Mouse (Mus musculus) kidney, adult 2 months (tissue): ENCODE data around the gene Car5a.

Source experiments
- CTCF ChIP-seq: fragments of 200-500 bp; conservative IDR thresholded peaks from 2 replicates; pipeline ENCODE4 v1.5.1; 2011; ENCODE audit warnings: low read depth, mild to moderate bottlenecking, control low read depth, low read length, moderate library complexity, mixed read lengths; ENCODE audit not compliant: insufficient read depth, insufficient read length
- POLR2A ChIP-seq: fragments of 200-500 bp; IDR thresholded peaks from one replicate; pipeline ENCODE4 v1.6.1; 2011; ENCODE audit warnings: low read depth, low read length, control low read depth

DNA sequence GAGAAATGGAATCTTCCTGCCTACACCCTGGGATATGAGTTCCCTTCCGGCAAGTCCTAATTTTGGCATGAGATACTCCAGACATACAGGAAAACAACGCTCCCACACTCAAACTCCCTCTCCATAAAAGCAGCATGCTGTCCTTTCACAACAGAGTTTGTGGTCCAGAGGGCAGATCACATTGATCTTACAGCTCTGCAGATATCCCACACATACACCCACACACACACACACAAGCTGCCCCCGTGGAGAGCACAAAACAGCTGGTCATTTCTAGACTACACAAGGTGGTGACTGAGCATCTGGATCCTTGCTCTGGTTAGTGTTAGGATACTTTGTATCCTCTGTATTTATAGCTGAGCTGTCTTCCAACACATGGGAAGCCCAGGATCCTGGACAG is 69.7 kb downstream of the Car5a start:
- no peak for TF ChIP-seq CTCF
- no peak for TF ChIP-seq POLR2A
